Mouse (Mus musculus) forebrain, embryonic 11.5 days (tissue): ENCODE measurements at regions not wholly inside any gene's neighbourhood (a gene's known extent, or its start where the extent isn't known, plus 50 kb on each side); places are given as distances from the start of the nearest gene placed in this dataset.

Source experiments
- ATAC-seq: fragments of 200-750 bp; cut with Nextera tagmentation; replicated peaks from 2 replicates; pipeline ENCODE4 v1.8.0; 2017; ENCODE audit warnings: moderate TSS enrichment; ENCODE audit not compliant: low FRiP score
- DNase-seq: peaks from one replicate; pipeline ENCODE4 v3.0.0-alpha.2; 2017; ENCODE audit warnings: low spot score
- H3K27ac ChIP-seq: fragments of 300-500 bp; sonication (generic); 2 replicates; pipeline ENCODE4 v1.5.1; 2014; ENCODE audit warnings: low read depth, low read length
- H3K27me3 ChIP-seq: fragments of 300-500 bp; sonication (generic); 2 replicates; pipeline ENCODE4 v1.6.1; 2014; ENCODE audit warnings: mild to moderate bottlenecking, low read length, mixed read lengths; ENCODE audit not compliant: control insufficient read depth, insufficient read depth
- H3K36me3 ChIP-seq: fragments of 300-500 bp; sonication (generic); 2 replicates; pipeline ENCODE4 v1.6.1; 2014; ENCODE audit warnings: mild to moderate bottlenecking, low read length, moderate library complexity, mixed read lengths; ENCODE audit not compliant: control insufficient read depth, insufficient read depth
- H3K4me1 ChIP-seq: fragments of 300-500 bp; sonication (generic); replicated peaks from 2 replicates; pipeline ENCODE4 v1.6.1; 2014; ENCODE audit warnings: low read length, mixed read lengths; ENCODE audit not compliant: control insufficient read depth, insufficient read depth
- H3K4me2 ChIP-seq: fragments of 300-500 bp; sonication (generic); 2 replicates; pipeline ENCODE4 v1.6.1; 2014; ENCODE audit warnings: low read depth, mild to moderate bottlenecking, low read length, moderate library complexity, mixed read lengths; ENCODE audit not compliant: severe bottlenecking
- H3K4me3 ChIP-seq: fragments of 300-500 bp; sonication (generic); 2 replicates; pipeline ENCODE4 v1.5.1; 2014; ENCODE audit warnings: low read depth, low read length
- H3K9ac ChIP-seq: fragments of 300-500 bp; sonication (generic); 2 replicates; pipeline ENCODE4 v1.6.1; 2014; ENCODE audit warnings: low read length
- H3K9me3 ChIP-seq: fragments of 300-500 bp; sonication (generic); 2 replicates; pipeline ENCODE4 v1.6.1; 2016; ENCODE audit warnings: low read length, mixed read lengths; ENCODE audit not compliant: control insufficient read depth
- WGBS: fragments of 180-500 bp; shearing (Covaris S2); extraction: QIAGEN DNeasy Blood & Tissue Kit; methylation state at CpG from one replicate; pipeline ENCODE4 v1.1.7; 2014; 5-methylcytosine and 5-hydroxymethylcytosine counted together

- H3K4me3 ChIP-seq = no peak overlapping the region
- H3K36me3 ChIP-seq = no peaks in the 10 kb centered on the region
- no peaks in the 10 kb centered on the region for H3K9me3 ChIP-seq
- 79% methylated on average over 6 of the region's 6 CpGs for WGBS
- no peaks in the 10 kb centered on the region for H3K4me1 ChIP-seq
- ATAC-seq (no peak), DNase-seq (no peak)
- H3K4me2 ChIP-seq = no peak overlapping the region
- no peaks in the 10 kb centered on the region for H3K27me3 ChIP-seq
- no peak overlapping the region for H3K9ac ChIP-seq
- H3K27ac ChIP-seq = no peak overlapping the region
Observed at GRCm38 (mm10) chr4:56305664-56306330, 434.1 kb upstream of the Gm26657 start.

GRCm38 (mm10) chr4:56304275-56304674 is 435.6 kb upstream of the Gm26657 start:
- ATAC-seq (no peak), DNase-seq (no peak)
- Histone ChIP-seq H3K27ac (no peak overlapping the region), H3K27me3 (no peaks in the 10 kb centered on the region), H3K4me1 (no peaks in the 10 kb centered on the region), H3K36me3 (no peaks in the 10 kb centered on the region), H3K9me3 (no peaks in the 10 kb centered on the region), H3K9ac (no peak overlapping the region), H3K4me2 (no peak overlapping the region), H3K4me3 (no peak overlapping the region)
- WGBS = 45% methylated on average over 2 of the region's 2 CpGs

GRCm38 (mm10) chr4:56287980-56288379 is 451.9 kb upstream of the Gm26657 start:
- DNase-seq = no peak
- Histone ChIP-seq H3K9me3 (no peaks in the 10 kb centered on the region), H3K4me1 (no peaks in the 10 kb centered on the region), H3K27ac (no peak overlapping the region), H3K27me3 (no peaks in the 10 kb centered on the region), H3K4me2 (no peak overlapping the region), H3K9ac (no peak overlapping the region), H3K4me3 (no peak overlapping the region), H3K36me3 (no peaks in the 10 kb centered on the region)
- 89% methylated on average over 2 of the region's 2 CpGs for WGBS
- no peak for ATAC-seq

GRCm38 (mm10) chr4:56284490-56284889 is 455.4 kb upstream of the Gm26657 start:
- ATAC-seq = no peak
- 71% methylated on average over 2 of the region's 2 CpGs for WGBS
- no peaks in the 10 kb centered on the region for H3K4me1 ChIP-seq

GRCm38 (mm10) chr4:56275836-56276235 is 464.0 kb upstream of the Gm26657 start:
- DNase-seq = no peak
- ATAC-seq = no peak
- H3K27ac ChIP-seq = no peak overlapping the region
- H3K4me2 ChIP-seq = no peak overlapping the region
- no peak overlapping the region for H3K9ac ChIP-seq
- no peaks in the 10 kb centered on the region for H3K36me3 ChIP-seq
- WGBS = 79% methylated on average over 3 of the region's 3 CpGs
- H3K9me3 ChIP-seq = no peaks in the 10 kb centered on the region
- no peak overlapping the region for H3K4me3 ChIP-seq
- H3K4me1 ChIP-seq = no peaks in the 10 kb centered on the region
- H3K27me3 ChIP-seq = no peaks in the 10 kb centered on the region

More at GRCm38 (mm10) chr4:56284490-56284889, 455.4 kb upstream of the Gm26657 start:
- Histone ChIP-seq H3K4me3 (no peak overlapping the region), H3K9ac (no peak overlapping the region), H3K27me3 (no peaks in the 10 kb centered on the region), H3K9me3 (no peaks in the 10 kb centered on the region), H3K36me3 (no peaks in the 10 kb centered on the region), H3K4me2 (no peak overlapping the region), H3K27ac (no peak overlapping the region)
- no peak for DNase-seq

GRCm38 (mm10) chr4:56271390-56271789 is 468.5 kb upstream of the Gm26657 start:
- Histone ChIP-seq H3K36me3 (no peaks in the 10 kb centered on the region), H3K4me1 (no peaks in the 10 kb centered on the region), H3K4me2 (no peak overlapping the region), H3K4me3 (no peak overlapping the region), H3K9ac (no peak overlapping the region), H3K9me3 (no peaks in the 10 kb centered on the region), H3K27ac (no peak overlapping the region), H3K27me3 (no peaks in the 10 kb centered on the region)
- DNase-seq (no peak), ATAC-seq (no peak)
- 88% methylated on average over 4 of the region's 4 CpGs for WGBS

- Histone ChIP-seq H3K27ac (no peak overlapping the region), H3K4me2 (no peak overlapping the region), H3K27me3 (no peaks in the 10 kb centered on the region), H3K4me3 (no peak overlapping the region), H3K4me1 (no peaks in the 10 kb centered on the region), H3K9me3 (no peaks in the 10 kb centered on the region), H3K36me3 (no peaks in the 10 kb centered on the region), H3K9ac (no peak overlapping the region)
- 90% methylated on average over 4 of the region's 4 CpGs for WGBS
- DNase-seq (no peak), ATAC-seq (no peak)
Observed at GRCm38 (mm10) chr4:56264626-56265025, 475.2 kb upstream of the Gm26657 start.

GRCm38 (mm10) chr4:56263822-56264221 is 476.0 kb upstream of the Gm26657 start:
- Histone ChIP-seq H3K27ac (no peak overlapping the region), H3K4me3 (no peak overlapping the region), H3K4me1 (no peaks in the 10 kb centered on the region), H3K27me3 (no peaks in the 10 kb centered on the region), H3K36me3 (no peaks in the 10 kb centered on the region), H3K9ac (no peak overlapping the region), H3K4me2 (no peak overlapping the region), H3K9me3 (no peaks in the 10 kb centered on the region)
- DNase-seq (no peak), ATAC-seq (no peak)

- ATAC-seq = no peak
- WGBS = 84% methylated on average over 1 of the region's 1 CpGs
Observed at GRCm38 (mm10) chr4:56262589-56262988, 477.3 kb upstream of the Gm26657 start.

More at GRCm38 (mm10) chr4:56262589-56262988, 477.3 kb upstream of the Gm26657 start:
- H3K4me3 ChIP-seq = no peak overlapping the region
- H3K27me3 ChIP-seq = no peaks in the 10 kb centered on the region
- no peak overlapping the region for H3K9ac ChIP-seq
- no peaks in the 10 kb centered on the region for H3K9me3 ChIP-seq
- no peaks in the 10 kb centered on the region for H3K36me3 ChIP-seq
- H3K4me2 ChIP-seq = no peak overlapping the region
- H3K4me1 ChIP-seq = no peaks in the 10 kb centered on the region
- DNase-seq = no peak
- H3K27ac ChIP-seq = no peak overlapping the region
